Mouse (Mus musculus) liver, adult 2 months (tissue): Measurements from ENCODE around the gene Cdc14a.

ENCODE experiments used
- CTCF ChIP-seq: fragments of 200-500 bp; IDR thresholded peaks from 2 replicates; pipeline ENCODE4 v1.5.1; 2011; ENCODE audit warnings: low read depth, low read length, control low read depth
- POLR2A ChIP-seq: fragments of 200-500 bp; IDR thresholded peaks from 2 replicates; pipeline ENCODE4 v1.6.1; 2011; ENCODE audit warnings: low read length, control low read depth; ENCODE audit not compliant: insufficient read depth; ENCODE audit errors: extremely low read depth

DNA sequence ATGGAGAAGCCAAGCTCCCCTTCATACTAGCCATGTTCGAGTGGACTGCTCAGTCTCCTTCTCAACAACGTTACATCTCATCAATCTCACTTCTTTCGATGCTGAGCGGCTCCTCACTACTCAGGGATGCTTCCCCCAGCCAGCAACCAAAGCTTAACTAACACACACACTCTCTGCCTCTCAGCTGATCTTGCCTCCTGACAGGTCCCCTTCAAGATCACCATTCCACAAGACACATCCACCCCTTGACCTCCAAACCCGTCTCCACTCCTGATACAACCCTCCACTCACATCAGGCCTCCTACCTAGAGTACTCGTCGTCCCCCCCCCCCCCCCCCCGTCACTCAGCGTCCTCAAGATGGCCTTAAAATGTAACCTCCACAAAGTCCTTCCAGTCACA, 18.3 kb downstream of the Cdc14a start:
- TF ChIP-seq CTCF, result no peak
- no peak for TF ChIP-seq POLR2A
